In the genomic region with DNA sequence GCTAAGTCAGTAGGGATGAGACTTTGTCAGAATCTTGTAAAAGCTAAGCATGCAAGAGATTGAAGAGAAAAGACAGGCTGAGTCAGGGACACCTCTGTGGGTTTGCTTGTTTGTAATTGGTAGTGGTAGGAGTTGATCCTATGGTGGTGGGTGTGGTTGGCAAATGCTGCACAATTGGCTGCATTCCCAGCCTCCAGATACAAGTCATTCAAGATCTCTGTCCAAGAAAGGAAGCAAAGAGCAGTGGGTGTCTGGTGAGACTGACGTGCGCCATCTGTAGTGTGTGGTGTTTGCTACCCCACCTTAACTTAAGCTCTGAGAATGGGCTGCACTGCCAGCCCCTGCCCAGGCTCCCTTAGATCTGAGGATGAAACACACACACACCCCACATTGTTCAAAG, we compare ENCODE assay signal across 12 mouse cellular contexts. TPM values are rescaled to one million over a fixed set of nuclear protein-coding genes. Genes with fewer than 3 reads are reported as not detected.
DNase-seq lines count a peak whose midpoint lies in the region.
"Had no signal": no experiment of that assay in that cellular context is flagged by ENCODE, and none has a peak within 500 bp of the region (broad histone marks: within the 10 kb centered on the region; RNA-seq: fewer than 3 reads in every experiment).

No protein-coding gene starts in this region.

- peak; percentile 38 to 40 for DNase-seq in cerebellum, postnatal 14 days
- DNase-seq in cerebellum, adult 18-20 months, result no peak
- peak; percentile 58 for DNase-seq in layer of hippocampus, adult 11-12 months (ENCODE audit: low spot score)
- peak; percentile 47 to 85 for DNase-seq in left cerebral cortex, adult 9 months (ENCODE audit: low spot score in 2 of 2)
- DNase-seq in right cerebral cortex, postnatal 14 days, result peak; percentile 60
- DNase-seq in gastrocnemius, postnatal 14 days, result no peak
- DNase-seq in embryo, embryonic 10.5 days (ENCODE audit: low spot score), result no peak
- DNase-seq in gastrocnemius, adult 18-20 months (ENCODE audit: low spot score), result no peak
- DNase-seq: adrenal gland, postnatal 14 days; gastrocnemius, postnatal 36 days; thymus, adult 2 months had no signal

- intact Hi-C loops in gastrocnemius, postnatal 14 days (cut with DNase I; ENCODE audit: low total_unique reads), result no loop called here

RNA-seq across cellular contexts. Expression of gene Mdm1, which starts 19.5 kb away (rescaled TPM):
- 1 to 10 TPM; 1.9 to 2.8 TPM for total RNA-seq in gastrocnemius, postnatal 14 days (2021)
- total RNA-seq in gastrocnemius, adult 18-20 months (2021), result 1 to 10 TPM; 2.1 to 2.8 TPM

RNA-seq across cellular contexts. Expression of gene Il22, which starts 43.6 kb away (rescaled TPM):
- total RNA-seq in gastrocnemius, postnatal 14 days (2021), result not detected
- total RNA-seq in gastrocnemius, adult 18-20 months (2021), result not detected
- total RNA-seq: adrenal gland, postnatal 14 days; G1E; gastrocnemius, postnatal 36 days had no signal

Comparison
In these comparisons a context has a peak if more than half of its experiments do, and no peak if none do; other contexts are left out.
1. DNase-seq: peak in cerebellum, postnatal 14 days (2 of 2), layer of hippocampus, adult 11-12 months (single experiment), left cerebral cortex, adult 9 months (2 of 2) and right cerebral cortex, postnatal 14 days (single experiment); none in cerebellum, adult 18-20 months (0 of 2), gastrocnemius, postnatal 14 days (single experiment), embryo, embryonic 10.5 days (single experiment) and gastrocnemius, adult 18-20 months (single experiment).